Mouse (Mus musculus) embryonic fibroblast, embryonic 13.5 days (primary cell): ENCODE results near the gene Rassf7.

Experiments used
- CTCF ChIP-seq: IDR thresholded peaks from 2 replicates; pipeline ENCODE4 v1.5.1; 2011; ENCODE audit warnings: mild to moderate bottlenecking, control low read depth, low read length, moderate library complexity, borderline replicate concordance; ENCODE audit not compliant: insufficient read depth
- POLR2A ChIP-seq: IDR thresholded peaks from 2 replicates; pipeline ENCODE4 v1.6.1; 2011; ENCODE audit warnings: low read depth, mild to moderate bottlenecking, control low read depth, low read length, moderate library complexity

- TF ChIP-seq CTCF: no peak
- TF ChIP-seq POLR2A: peak; percentile 95
Measured at GRCm38 (mm10) chr7:141193948-141194347, 21.7 kb upstream of the Rassf7 start, which contains the start of the genes Hras and Lrrc56.
